Mouse (Mus musculus) heart, adult 2 months (tissue): ENCODE measurements around the gene Fhit. TPM values are rescaled to one million over a fixed set of nuclear protein-coding genes. Genes with fewer than 3 reads are reported as not detected.

Source experiments
- DNase-seq, 2 experiments: peaks; one replicate each; pipeline ENCODE4 v3.0.0; 2021
- H3K27ac ChIP-seq: fragments of 200-600 bp; 2 replicates; pipeline ENCODE4 v1.8.1; 2022
- H3K27me3 ChIP-seq: fragments of 200-500 bp; 2 replicates; pipeline ENCODE4 v1.6.1; 2012; ENCODE audit warnings: mild to moderate bottlenecking, low read length, inconsistent platforms, mixed read lengths; ENCODE audit not compliant: control insufficient read depth, insufficient read depth
- H3K36me3 ChIP-seq: fragments of 200-500 bp; 2 replicates; pipeline ENCODE4 v1.6.1; 2012; ENCODE audit warnings: low read length, inconsistent platforms; ENCODE audit not compliant: control insufficient read depth, insufficient read depth
- H3K4me1 ChIP-seq: fragments of 200-500 bp; 2 replicates; pipeline ENCODE4 v1.6.1; 2011; ENCODE audit warnings: low read length; ENCODE audit not compliant: control insufficient read depth, insufficient read depth
- H3K4me3 ChIP-seq: fragments of 200-600 bp; 2 replicates; pipeline ENCODE4 v1.8.1; 2022
- H3K79me2 ChIP-seq: fragments of 200-500 bp; replicated peaks from 2 replicates; pipeline ENCODE4 v1.6.1; 2012; ENCODE audit warnings: mild to moderate bottlenecking, inconsistent platforms, low read length, moderate library complexity, mixed read lengths; ENCODE audit not compliant: control insufficient read depth, insufficient read depth
- H3K9ac ChIP-seq: fragments of 200-500 bp; 2 replicates; pipeline ENCODE4 v1.6.1; 2012; ENCODE audit warnings: low read depth, mild to moderate bottlenecking, control low read depth, inconsistent platforms, low read length, mixed read lengths
- CTCF ChIP-seq: fragments of 200-600 bp; IDR thresholded peaks from 2 replicates; pipeline ENCODE4 v1.8.1; 2022; ENCODE audit warnings: antibody characterized with exemption, mild to moderate bottlenecking, moderate library complexity
- EP300 ChIP-seq: fragments of 200-500 bp; IDR thresholded peaks from 2 replicates; pipeline ENCODE4 v1.6.1; 2011; ENCODE audit warnings: low read depth, low read length, control low read depth; ENCODE audit not compliant: insufficient read depth
- POLR2A ChIP-seq: fragments of 200-500 bp; IDR thresholded peaks from 2 replicates; pipeline ENCODE4 v1.6.1; 2011; ENCODE audit warnings: mild to moderate bottlenecking, low read depth, low read length, control low read depth; ENCODE audit not compliant: insufficient read depth
- WGBS: fragments of 180-500 bp; shearing (Covaris S2); methylation state at CpG from one replicate; pipeline ENCODE4 v1.1.7; 2018; 5-methylcytosine and 5-hydroxymethylcytosine counted together
- intact Hi-C: fragments of 180-260 bp; cut with DNase I; formaldehyde crosslinking; loops from one replicate; pipeline ENCODE4 v1.15.1; 2025
- polyA plus RNA-seq: library from polyadenylated mRNA; depleted of rRNA; stranded (reverse); fragments of >200 nt; gene quantifications from 2 replicates; pipeline ENCODE4 v1.2.3, GENCODE M21; 2012
- total RNA-seq, 2 experiments: library from RNA; stranded (reverse); gene quantifications; 2 replicates each; pipeline ENCODE4 v1.2.3; 2021

Fhit gene
- total and polyA plus RNA-seq, 3 experiments: 1.7 to 2.3 (median 1.7) TPM

- H3K4me1 ChIP-seq: no peaks in the 10 kb centered on the region
- H3K9ac ChIP-seq: no peak overlapping the region
- H3K27ac ChIP-seq: no peak overlapping the region
- no peaks in the 10 kb centered on the region for H3K79me2 ChIP-seq
- H3K36me3 ChIP-seq: no peaks in the 10 kb centered on the region
- H3K4me3 ChIP-seq: no peak overlapping the region
- intact Hi-C loops: no loop called here
- H3K27me3 ChIP-seq: no peaks in the 10 kb centered on the region
- no peak for TF ChIP-seq CTCF
- no peak for TF ChIP-seq EP300
- TF ChIP-seq POLR2A: no peak
- DNase-seq: no peak
Measured at GRCm38 (mm10) chr14:9552149-9552548, 1609.7 kb downstream of the Fhit start.

GRCm38 (mm10) chr14:9547952-9548351, 1613.9 kb downstream of the Fhit start:
- Histone ChIP-seq H3K4me3 (no peak overlapping the region), H3K4me1 (no peaks in the 10 kb centered on the region), H3K9ac (no peak overlapping the region), H3K36me3 (no peaks in the 10 kb centered on the region), H3K27me3 (no peaks in the 10 kb centered on the region), H3K27ac (no peak overlapping the region), H3K79me2 (no peaks in the 10 kb centered on the region)
- 46% methylated on average over 1 of the region's 1 CpGs for WGBS
- no peak for TF ChIP-seq EP300
- no peak for TF ChIP-seq POLR2A
- TF ChIP-seq CTCF: no peak
- DNase-seq: no peak
- intact Hi-C loops: no loop called here

- Histone ChIP-seq H3K79me2 (no peaks in the 10 kb centered on the region), H3K27me3 (no peaks in the 10 kb centered on the region), H3K36me3 (no peaks in the 10 kb centered on the region), H3K4me3 (no peak overlapping the region), H3K27ac (no peak overlapping the region), H3K4me1 (no peaks in the 10 kb centered on the region), H3K9ac (no peak overlapping the region)
- DNase-seq: no peak
- intact Hi-C loops: no loop called here
- no peak for TF ChIP-seq EP300
- WGBS: 72% methylated on average over 3 of the region's 3 CpGs
Measured at GRCm38 (mm10) chr14:9544364-9544763, 1617.5 kb downstream of the Fhit start.

- H3K4me1 ChIP-seq: no peaks in the 10 kb centered on the region
- DNase-seq: no peak
Measured at GRCm38 (mm10) chr14:9535491-9535890, 1626.3 kb downstream of the Fhit start.

GRCm38 (mm10) chr14:9529247-9529646, 1632.6 kb downstream of the Fhit start:
- Histone ChIP-seq H3K4me1 (no peaks in the 10 kb centered on the region), H3K36me3 (no peaks in the 10 kb centered on the region), H3K27ac (no peak overlapping the region), H3K9ac (no peak overlapping the region), H3K27me3 (no peaks in the 10 kb centered on the region), H3K79me2 (no peaks in the 10 kb centered on the region), H3K4me3 (no peak overlapping the region)
- no peak for TF ChIP-seq POLR2A
- no peak for TF ChIP-seq EP300
- TF ChIP-seq CTCF: no peak
- WGBS: 91% methylated on average over 4 of the region's 4 CpGs
- no peak for DNase-seq
- intact Hi-C loops: no loop called here

More at GRCm38 (mm10) chr14:9535491-9535890, 1626.3 kb downstream of the Fhit start:
- H3K36me3 ChIP-seq: no peaks in the 10 kb centered on the region
- no peak overlapping the region for H3K4me3 ChIP-seq
- no peak overlapping the region for H3K27ac ChIP-seq
- WGBS: 54% methylated on average over 6 of the region's 6 CpGs
- no peaks in the 10 kb centered on the region for H3K79me2 ChIP-seq
- TF ChIP-seq POLR2A (no peak), CTCF (no peak), EP300 (no peak)
- intact Hi-C loops: no loop called here
- no peak overlapping the region for H3K9ac ChIP-seq
- H3K27me3 ChIP-seq: no peaks in the 10 kb centered on the region

GRCm38 (mm10) chr14:9526136-9526535, 1635.7 kb downstream of the Fhit start:
- 81% methylated on average over 3 of the region's 3 CpGs for WGBS
- Histone ChIP-seq H3K36me3 (no peaks in the 10 kb centered on the region), H3K4me1 (no peaks in the 10 kb centered on the region), H3K27me3 (no peaks in the 10 kb centered on the region), H3K4me3 (no peak overlapping the region), H3K79me2 (no peaks in the 10 kb centered on the region), H3K27ac (no peak overlapping the region), H3K9ac (no peak overlapping the region)
- no peak for TF ChIP-seq CTCF
- no peak for TF ChIP-seq EP300
- TF ChIP-seq POLR2A: no peak
- no peak for DNase-seq
- intact Hi-C loops: no loop called here

GRCm38 (mm10) chr14:9517651-9518050, 1644.2 kb downstream of the Fhit start:
- Histone ChIP-seq H3K9ac (no peak overlapping the region), H3K4me3 (no peak overlapping the region), H3K36me3 (no peaks in the 10 kb centered on the region), H3K27ac (no peak overlapping the region), H3K4me1 (no peaks in the 10 kb centered on the region), H3K27me3 (no peaks in the 10 kb centered on the region), H3K79me2 (no peaks in the 10 kb centered on the region)
- no peak for DNase-seq
- intact Hi-C loops: no loop called here
- 33% methylated on average over 2 of the region's 2 CpGs for WGBS
- TF ChIP-seq POLR2A: no peak
- TF ChIP-seq CTCF: no peak
- TF ChIP-seq EP300: no peak
